Mouse (Mus musculus) midbrain, embryonic 10.5 days (tissue): Measurements from ENCODE around the gene Rab13. TPM values are rescaled to one million over a fixed set of nuclear protein-coding genes. Genes with fewer than 3 reads are reported as not detected.

Source experiments
- DNase-seq: peaks from one replicate; pipeline ENCODE4 v3.0.0-alpha.2; 2017; ENCODE audit warnings: low spot score
- H3K27ac ChIP-seq: fragments of 300-500 bp; sonication (generic); replicated peaks from 2 replicates; pipeline ENCODE4 v1.5.1; 2016; ENCODE audit warnings: mild to moderate bottlenecking
- H3K27me3 ChIP-seq: fragments of 300-500 bp; sonication (generic); 2 replicates; pipeline ENCODE4 v1.6.1; 2016; ENCODE audit warnings: low read depth, mild to moderate bottlenecking; ENCODE audit not compliant: poor library complexity, severe bottlenecking
- H3K36me3 ChIP-seq: fragments of 300-500 bp; sonication (generic); 2 replicates; pipeline ENCODE4 v1.6.1; 2016; ENCODE audit warnings: mild to moderate bottlenecking, moderate library complexity
- H3K4me1 ChIP-seq: fragments of 300-500 bp; sonication (generic); 2 replicates; pipeline ENCODE4 v1.6.1; 2016
- H3K4me3 ChIP-seq: fragments of 300-500 bp; sonication (generic); 2 replicates; pipeline ENCODE4 v1.5.1; 2016; ENCODE audit warnings: mild to moderate bottlenecking, moderate library complexity
- H3K9me3 ChIP-seq: fragments of 300-500 bp; sonication (generic); replicated peaks from 2 replicates; pipeline ENCODE4 v1.6.1; 2016; ENCODE audit warnings: mild to moderate bottlenecking
- WGBS: fragments of 180-500 bp; shearing (Covaris S2); methylation state at CpG from one replicate; pipeline ENCODE4 v1.1.7; 2016; 5-methylcytosine and 5-hydroxymethylcytosine counted together
- microRNA-seq: library from miRNA; unstranded; fragments of <30 nt; microRNA quantifications from one replicate; pipeline ENCODE4, GENCODE M21; 2017
- polyA plus RNA-seq: library from polyadenylated mRNA; unstranded; fragments of >200 nt; fragmentation: Nextera tagmentation; extraction: Ambion mirVana; gene quantifications from 2 replicates; pipeline ENCODE4 v1.2.1, GENCODE M21; 2016

Gene Rab13
- polyA plus RNA-seq, 1 experiment from 2014 or later, result 26.8 TPM

GRCm38 (mm10) chr3:90268190-90268589, 54.7 kb downstream of the Rab13 start:
- Histone ChIP-seq H3K4me3 (no peak overlapping the region), H3K27me3 (no peaks in the 10 kb centered on the region), H3K9me3 (no peaks in the 10 kb centered on the region), H3K4me1 (peaks cover 30% of the 10 kb centered on the region), H3K27ac (no peak overlapping the region), H3K36me3 (peaks cover 69% of the 10 kb centered on the region)
- 98% methylated on average over 11 of the region's 11 CpGs for WGBS
- no peak for DNase-seq

- Histone ChIP-seq H3K27ac (no peak overlapping the region), H3K27me3 (no peaks in the 10 kb centered on the region), H3K4me1 (peaks cover 30% of the 10 kb centered on the region), H3K9me3 (no peaks in the 10 kb centered on the region), H3K36me3 (peaks cover 69% of the 10 kb centered on the region), H3K4me3 (no peak overlapping the region)
- DNase-seq, result no peak
- 87% methylated on average over 16 of the region's 16 CpGs for WGBS
These were observed 55.5 kb downstream of the Rab13 start for GRCm38 (mm10) chr3:90268971-90269370.

GRCm38 (mm10) chr3:90270784-90271183, 57.3 kb downstream of the Rab13 start:
- Histone ChIP-seq H3K4me3 (no peak overlapping the region), H3K9me3 (no peaks in the 10 kb centered on the region), H3K27ac (no peak overlapping the region), H3K4me1 (peaks cover 18% of the 10 kb centered on the region), H3K27me3 (no peaks in the 10 kb centered on the region), H3K36me3 (peaks cover 84% of the 10 kb centered on the region)
- no peak for DNase-seq
- WGBS, result 93% methylated on average over 8 of the region's 8 CpGs

- Histone ChIP-seq H3K27me3 (no peaks in the 10 kb centered on the region), H3K4me3 (no peak overlapping the region), H3K27ac (no peak overlapping the region), H3K9me3 (no peaks in the 10 kb centered on the region), H3K4me1 (peaks cover 5% of the 10 kb centered on the region), H3K36me3 (peaks cover 98% of the 10 kb centered on the region)
- 77% methylated on average over 9 of the region's 9 CpGs for WGBS
- DNase-seq, result no peak
These were observed 58.7 kb downstream of the Rab13 start for GRCm38 (mm10) chr3:90272170-90272569.

GRCm38 (mm10) chr3:90273855-90274254, 60.4 kb downstream of the Rab13 start:
- no peaks in the 10 kb centered on the region for H3K9me3 ChIP-seq
- 94% methylated on average over 22 of the region's 22 CpGs for WGBS
- H3K4me1 ChIP-seq, result no peaks in the 10 kb centered on the region
- no peak for DNase-seq
- H3K4me3 ChIP-seq, result no peak overlapping the region
- peaks cover 98% of the 10 kb centered on the region for H3K36me3 ChIP-seq
- no peak overlapping the region for H3K27ac ChIP-seq
- H3K27me3 ChIP-seq, result no peaks in the 10 kb centered on the region

GRCm38 (mm10) chr3:90275286-90275685, 61.8 kb downstream of the Rab13 start:
- no peak for DNase-seq
- Histone ChIP-seq H3K27ac (no peak overlapping the region), H3K4me1 (no peaks in the 10 kb centered on the region), H3K36me3 (peaks cover 100% of the 10 kb centered on the region), H3K9me3 (no peaks in the 10 kb centered on the region), H3K27me3 (no peaks in the 10 kb centered on the region), H3K4me3 (no peak overlapping the region)
- 89% methylated on average over 11 of the region's 11 CpGs for WGBS

Small RNAs within 50 kb of the gene (microRNA-seq; reads per million reads assigned to microRNA genes)
- not detected for gene Mir7012

Other genes with a start within 250 kb of the Rab13 start
- 172 and 182 TPM in 2 replicates for gene Hax1, start 214.9 kb upstream of the Rab13 start, polyA plus RNA-seq
- 235 and 237 TPM in 2 replicates for gene 4933434E20Rik, start 162.1 kb upstream of the Rab13 start, polyA plus RNA-seq
- gene Ubap2l, start 161.1 kb upstream of the Rab13 start, polyA plus RNA-seq, result 196 and 204 TPM in 2 replicates
- 576 and 578 TPM in 2 replicates for gene Tpm3, start 141.0 kb upstream of the Rab13 start, polyA plus RNA-seq
- gene Nup210l, start 109.6 kb upstream of the Rab13 start, polyA plus RNA-seq, result 0.43 and 0.62 TPM in 2 replicates
- gene Rps27, start within 50 bp of the Rab13 start, polyA plus RNA-seq, result 1,039 and 1,132 TPM in 2 replicates
- gene Jtb, start 17.9 kb downstream of the Rab13 start, polyA plus RNA-seq, result 93.6 and 96.3 TPM in 2 replicates
- 4.6 and 4.9 TPM in 2 replicates for gene Creb3l4, start 29.8 kb downstream of the Rab13 start, polyA plus RNA-seq
- 69.6 and 81.8 TPM in 2 replicates for gene Slc39a1, start 34.5 kb downstream of the Rab13 start, polyA plus RNA-seq
- 18.5 and 20.9 TPM in 2 replicates for gene Crtc2, start 40.5 kb downstream of the Rab13 start, polyA plus RNA-seq
- 6.9 and 7.0 TPM in 2 replicates for gene Dennd4b, start 51.5 kb downstream of the Rab13 start, polyA plus RNA-seq
- gene Gatad2b, start 79.5 kb downstream of the Rab13 start, polyA plus RNA-seq, result 13.6 and 14.1 TPM in 2 replicates
- gene Slc27a3, start 176.2 kb downstream of the Rab13 start, polyA plus RNA-seq, result 16.4 and 20.1 TPM in 2 replicates
- gene Ints3, start 219.9 kb downstream of the Rab13 start, polyA plus RNA-seq, result 36.2 and 36.9 TPM in 2 replicates